Mouse (Mus musculus): ENCODE data around the gene Stx17. TPM values are rescaled to one million over a fixed set of nuclear protein-coding genes. Genes with fewer than 3 reads are reported as not detected.

The Stx17 gene
- polyA plus RNA-seq, 1 experiment from 2014 or later = 29.4 TPM

MicroRNAs encoded within 50 kb of the gene (microRNA counts, 519-probe panel; counts per million panel counts)
- microRNA mmu-miR-1958 = not detected

Other genes starting within 250 kb of the Stx17 start
- 1.2 and 1.7 TPM in 2 replicates for gene Nr4a3, start 79.8 kb upstream of the Stx17 start, polyA plus RNA-seq (2014; fragmentation: Nextera tagmentation; extraction: Ambion mirVana)
- gene Erp44, start 154.6 kb downstream of the Stx17 start, polyA plus RNA-seq (2014; fragmentation: Nextera tagmentation; extraction: Ambion mirVana) = 78.8 and 78.9 TPM in 2 replicates
- 6.7 and 9.4 TPM in 2 replicates for gene Invs, start 154.8 kb downstream of the Stx17 start, polyA plus RNA-seq (2014; fragmentation: Nextera tagmentation; extraction: Ambion mirVana)

Data from hindbrain, embryonic 11.5 days (tissue).